Mouse (Mus musculus): ENCODE measurements at regions not wholly inside any gene's neighbourhood (a gene's known extent, or its start where the extent isn't known, plus 50 kb on each side); places are given as distances from the start of the nearest gene placed in this dataset.

- TF ChIP-seq POLR2A (IDR thresholded peaks at IDR 0.05; ENCODE audit: insufficient read depth, low read depth, low read length) (no peak), CTCF (IDR thresholded peaks at IDR 0.05; ENCODE audit: insufficient read depth, low read depth, low read length) (no peak)
- H3K27ac ChIP-seq (ENCODE audit: insufficient read depth, low read depth, low read length): no peak overlapping the region
- 67% methylated on average over 2 of the region's 2 CpGs for WGBS
- H3K4me3 ChIP-seq (ENCODE audit: insufficient read depth, low read depth, low read length): no peak overlapping the region
- no peaks in the 10 kb centered on the region for H3K4me1 ChIP-seq (ENCODE audit: control insufficient read depth, insufficient read depth, low read length)
Measured at GRCm38 (mm10) chr10:10628236-10628717, 52.9 kb upstream of the Gm10944 start.

DNA sequence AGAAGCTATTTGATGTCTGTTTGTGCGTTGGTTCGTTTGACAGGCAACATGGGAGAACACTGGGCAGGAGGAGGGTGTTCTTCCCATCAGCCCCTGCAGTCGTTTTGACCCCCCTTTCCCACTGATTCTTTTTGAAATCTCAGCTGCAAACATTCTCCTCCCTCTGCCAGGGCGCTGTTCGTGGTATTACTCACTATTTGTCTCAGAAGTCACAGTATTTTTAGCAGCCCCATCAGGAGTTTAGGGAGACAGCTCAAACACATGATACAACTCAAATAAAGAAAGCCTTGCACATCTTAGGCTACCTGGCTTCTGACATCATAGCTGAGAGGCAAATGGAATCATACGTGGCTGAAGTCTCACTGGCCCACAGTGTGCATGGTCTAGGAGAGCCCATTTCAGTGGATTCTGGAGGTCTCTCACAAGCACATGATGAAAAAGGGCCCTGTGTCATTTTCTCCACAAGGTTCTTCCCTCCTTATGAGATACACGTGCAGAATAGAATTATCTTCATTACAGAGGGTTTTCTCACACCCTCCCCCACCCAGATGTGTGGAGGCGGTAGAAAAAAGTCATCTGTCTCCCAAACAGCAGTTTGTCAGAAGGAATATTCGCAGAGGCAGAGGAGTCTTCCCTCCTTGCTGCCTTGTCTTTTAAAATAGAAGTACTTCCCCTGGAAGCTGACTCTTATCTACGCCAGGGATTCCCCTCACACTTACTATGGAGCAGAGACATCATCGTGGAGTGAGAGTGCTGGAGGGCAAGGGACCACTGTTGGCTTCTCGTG is 57.1 kb upstream of the Rab32 start:
- H3K27ac ChIP-seq (ENCODE audit: insufficient read depth, low read depth, low read length): peak overlapping the region; percentile 42
- H3K4me1 ChIP-seq (ENCODE audit: control insufficient read depth, insufficient read depth, low read length): no peaks in the 10 kb centered on the region; the same call in 1 of the 2 replicates
- no peak overlapping the region for H3K4me3 ChIP-seq (ENCODE audit: insufficient read depth, low read depth, low read length)
- TF ChIP-seq POLR2A (IDR thresholded peaks at IDR 0.05; ENCODE audit: insufficient read depth, low read depth, low read length) (no peak), CTCF (IDR thresholded peaks at IDR 0.05; ENCODE audit: insufficient read depth, low read depth, low read length) (no peak)
- 31% methylated on average over 12 of the region's 12 CpGs for WGBS

DNA sequence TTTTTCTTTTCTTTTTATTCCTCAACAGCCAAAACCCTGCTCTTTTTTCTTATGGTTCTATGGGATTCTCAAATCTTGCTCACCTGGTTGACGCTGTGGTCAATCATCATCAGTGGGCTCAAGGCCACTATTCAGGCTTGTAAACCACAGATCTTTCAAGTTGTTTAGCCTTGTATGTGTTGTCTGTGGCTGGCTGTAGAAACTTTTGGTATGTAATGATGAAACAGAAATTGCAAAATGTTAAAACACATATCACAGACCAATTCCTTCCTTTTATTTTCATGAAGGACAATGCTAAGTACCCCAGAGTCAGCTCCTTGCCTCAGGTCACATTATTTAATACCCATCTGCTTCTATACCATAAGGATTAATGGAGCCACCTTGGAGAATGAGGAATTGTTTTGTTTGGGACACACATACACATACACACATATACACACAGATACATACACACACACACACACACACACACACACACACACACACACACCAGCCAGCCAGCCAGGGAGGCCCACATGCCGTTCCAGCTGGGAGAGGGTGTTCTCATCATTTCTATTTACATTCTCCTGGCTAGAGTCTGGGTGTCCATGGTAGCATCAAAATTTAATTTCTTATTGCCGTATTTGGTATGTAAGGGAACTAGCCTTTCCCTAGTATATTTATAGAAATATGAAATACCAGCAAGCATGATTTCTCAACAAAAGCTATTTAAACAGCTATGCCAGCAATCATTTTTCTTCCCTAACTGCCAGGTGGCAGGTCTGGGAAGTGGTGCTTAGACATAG is 52.7 kb upstream of the Rab32 start:
- no peaks in the 10 kb centered on the region; the same call in 1 of the 2 replicates for H3K4me1 ChIP-seq (ENCODE audit: control insufficient read depth, insufficient read depth, low read length)
- no peak overlapping the region for H3K4me3 ChIP-seq (ENCODE audit: insufficient read depth, low read depth, low read length)
- no peak overlapping the region for H3K27ac ChIP-seq (ENCODE audit: insufficient read depth, low read depth, low read length)
- TF ChIP-seq CTCF (IDR thresholded peaks at IDR 0.05; ENCODE audit: insufficient read depth, low read depth, low read length) (no peak), POLR2A (IDR thresholded peaks at IDR 0.05; ENCODE audit: insufficient read depth, low read depth, low read length) (no peak)
- WGBS: 87% methylated on average over 3 of the region's 3 CpGs

GRCm38 (mm10) chr10:10608626-10609168 is 50.6 kb upstream of the Rab32 start:
- Histone ChIP-seq H3K27ac (ENCODE audit: insufficient read depth, low read depth, low read length) (no peak overlapping the region), H3K4me3 (ENCODE audit: insufficient read depth, low read depth, low read length) (no peak overlapping the region), H3K4me1 (ENCODE audit: control insufficient read depth, insufficient read depth, low read length) (no peaks in the 10 kb centered on the region)
- 88% methylated on average over 1 of the region's 1 CpGs for WGBS
- TF ChIP-seq POLR2A (IDR thresholded peaks at IDR 0.05; ENCODE audit: insufficient read depth, low read depth, low read length): no peak

Measured in olfactory bulb, adult 2 months (tissue).